Mouse (Mus musculus) monocyte, adult 59 days (primary cell): ENCODE results near the gene Olfr1000. TPM values are rescaled to one million over a fixed set of nuclear protein-coding genes. Genes with fewer than 3 reads are reported as not detected.

Experiments used
- total RNA-seq, 2 experiments: library from RNA; stranded (reverse); gene quantifications; one replicate each; pipeline ENCODE4 v1.2.4; 2023

Olfr1000 gene
- total RNA-seq = not detected

GRCm38 (mm10) chr2:85611803-85612202, at the start of gene Olfr1000:
Olfr1000 (minus strand) TSS chr2:85611903.

GRCm38 (mm10) chr2:85650604-85651003, 38.9 kb upstream of the Olfr1000 start, which contains the start of gene Olfr1002:
Olfr1002 (minus strand) TSS chr2:85650704.

GRCm38 (mm10) chr2:85588648-85589047, 23.1 kb downstream of the Olfr1000 start, which contains the start of gene Olfr998:
Olfr998 (plus strand) TSS chr2:85588948.

GRCm38 (mm10) chr2:85578915-85579314, 32.8 kb downstream of the Olfr1000 start, which contains the start of gene Olfr996:
Olfr996 (plus strand) TSS chr2:85579215.

Other genes with a start within 250 kb of the Olfr1000 start
- not detected for gene Olfr988, start 248.7 kb downstream of the Olfr1000 start, total RNA-seq
- not detected for gene Olfr992, start 202.4 kb downstream of the Olfr1000 start, total RNA-seq
- not detected for gene Olfr993, start 197.0 kb downstream of the Olfr1000 start, total RNA-seq
- not detected for gene Olfr994, start 175.5 kb downstream of the Olfr1000 start, total RNA-seq
- gene Olfr995, start 168.3 kb downstream of the Olfr1000 start, total RNA-seq = not detected
- gene 4833423E24Rik, start 92.9 kb downstream of the Olfr1000 start, total RNA-seq = not detected
- not detected for gene Olfr996, start 32.7 kb downstream of the Olfr1000 start, total RNA-seq
- not detected for gene Olfr998, start 23.0 kb downstream of the Olfr1000 start, total RNA-seq
- not detected for gene Olfr1002, start 38.8 kb upstream of the Olfr1000 start, total RNA-seq
- not detected for gene Olfr154, start 52.6 kb upstream of the Olfr1000 start, total RNA-seq
- not detected for gene Olfr1006, start 66.9 kb upstream of the Olfr1000 start, total RNA-seq
- gene Olfr1008, start 77.5 kb upstream of the Olfr1000 start, total RNA-seq = not detected
- gene Olfr1009, start 103.5 kb upstream of the Olfr1000 start, total RNA-seq = not detected
- not detected for gene Olfr1012, start 150.9 kb upstream of the Olfr1000 start, total RNA-seq
- not detected for gene Olfr1013, start 155.2 kb upstream of the Olfr1000 start, total RNA-seq
- gene Olfr1014, start 160.8 kb upstream of the Olfr1000 start, total RNA-seq = not detected
- not detected for gene Olfr1015, start 170.1 kb upstream of the Olfr1000 start, total RNA-seq
- not detected for gene Olfr1016, start 190.6 kb upstream of the Olfr1000 start, total RNA-seq
- not detected for gene Olfr1018, start 206.6 kb upstream of the Olfr1000 start, total RNA-seq
- not detected for gene Olfr1019, start 233.6 kb upstream of the Olfr1000 start, total RNA-seq
- not detected for gene Olfr1020, start 235.1 kb upstream of the Olfr1000 start, total RNA-seq